Mouse (Mus musculus) mesoderm, embryonic 11.5 days (tissue): ENCODE data around the gene Psma7.
A peak's percentile ranks its signal among the peaks of the same experiment; 100 is the strongest.

Experiments used
- DNase-seq: peaks from one replicate; pipeline ENCODE4 v3.0.0-alpha.2; 2012; ENCODE audit warnings: low read depth, low spot score

Psma7 gene

GRCm38 (mm10) chr2:180045283-180045682, 3.0 kb upstream of the Psma7 start:
- peak; percentile 56 for DNase-seq

GRCm38 (mm10) chr2:180042858-180043515, 754 bp upstream of the Psma7 start:
- peak; percentile 78 for DNase-seq

GRCm38 (mm10) chr2:180041577-180042255, 517 bp downstream of the Psma7 start:
- DNase-seq: peak; percentile 40

GRCm38 (mm10) chr2:180040406-180040805, 1.8 kb downstream of the Psma7 start:
- no peak for DNase-seq

- no peak for DNase-seq
Measured at GRCm38 (mm10) chr2:180034753-180035152, 7.5 kb downstream of the Psma7 start.

DNA sequence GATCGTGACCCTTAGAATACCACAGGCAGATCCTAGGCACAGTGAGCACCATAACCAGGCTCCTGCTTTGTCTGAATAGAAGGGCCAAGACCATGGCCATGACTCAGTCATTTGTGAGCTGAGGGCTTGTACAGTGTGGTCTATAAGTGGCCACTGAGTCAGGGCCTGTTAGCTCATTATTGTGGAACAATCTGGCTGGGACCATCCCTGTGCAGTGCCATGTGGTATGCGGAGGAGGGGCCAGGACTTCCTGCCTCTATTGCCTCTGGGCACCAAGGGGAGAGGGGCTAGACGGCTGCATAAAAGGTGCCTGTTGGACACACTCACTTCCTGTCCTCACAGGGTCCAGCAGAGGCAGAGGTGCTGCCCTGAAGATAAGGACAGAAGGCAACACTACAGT, 8.3 kb downstream of the Psma7 start:
- DNase-seq: no peak

DNA sequence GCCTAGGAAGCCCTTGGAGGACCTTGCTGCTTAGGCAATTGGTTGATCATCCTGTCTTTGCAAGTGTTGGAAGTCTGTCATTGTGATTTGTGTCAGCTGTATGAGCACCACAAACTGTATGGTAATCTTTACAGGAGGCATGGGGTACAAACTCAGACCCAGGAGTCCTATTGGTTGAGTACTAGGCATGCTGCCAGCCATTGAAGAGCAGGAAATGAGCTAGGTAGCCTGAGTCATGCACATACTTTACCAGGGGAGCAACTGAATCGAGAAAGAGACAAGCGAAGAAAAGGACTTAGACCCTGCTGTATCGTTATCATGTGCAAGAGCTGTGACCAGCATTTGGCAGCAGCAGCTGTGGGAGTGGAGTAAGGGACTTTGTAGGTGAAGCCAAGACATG, 9.3 kb downstream of the Psma7 start:
- no peak for DNase-seq

DNA sequence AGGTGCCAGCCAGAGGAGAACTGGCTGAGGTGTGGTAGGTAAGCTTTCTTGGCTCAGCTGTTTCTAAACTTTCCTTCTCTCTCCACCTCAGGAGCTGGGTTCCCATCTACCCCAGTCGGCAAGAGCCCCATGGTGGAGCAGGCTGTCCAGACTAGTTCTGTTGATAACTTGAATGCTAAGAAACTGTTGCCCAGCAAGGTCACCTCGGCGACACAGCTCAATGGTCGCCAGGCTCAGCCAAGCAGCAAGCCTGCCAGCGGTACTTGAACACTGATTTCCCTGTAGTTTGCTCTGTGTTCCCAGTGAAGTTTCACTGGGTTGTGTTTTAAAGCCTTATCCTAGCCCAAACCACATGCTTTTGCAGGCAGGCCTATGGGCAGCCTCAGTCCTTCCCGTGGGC, 11.0 kb downstream of the Psma7 start:
- DNase-seq: no peak

DNA sequence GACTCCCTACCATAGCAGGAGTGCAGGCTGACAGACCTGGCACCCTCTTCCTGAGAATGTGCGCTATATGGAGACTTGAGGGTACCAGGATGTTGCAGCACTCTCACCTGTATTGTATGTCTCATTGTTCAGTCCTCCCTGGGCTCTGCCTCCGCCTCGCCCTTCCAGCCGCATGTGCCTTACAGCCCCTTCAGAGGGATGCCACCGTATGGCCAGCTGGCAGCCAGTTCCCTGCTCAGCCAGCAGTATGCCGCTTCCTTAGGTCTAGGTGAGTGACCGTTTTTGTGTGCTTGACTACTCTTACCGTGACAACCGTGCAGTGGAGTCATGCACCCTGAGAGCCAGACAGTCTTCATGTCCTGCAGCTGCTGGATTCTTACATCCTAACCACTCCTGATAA, 14.5 kb downstream of the Psma7 start:
- DNase-seq: no peak

GRCm38 (mm10) chr2:180025861-180026200, 16.4 kb downstream of the Psma7 start:
- no peak for DNase-seq

- DNase-seq: peak; percentile 28
Measured at GRCm38 (mm10) chr2:180025135-180025860, 16.9 kb downstream of the Psma7 start.

DNA sequence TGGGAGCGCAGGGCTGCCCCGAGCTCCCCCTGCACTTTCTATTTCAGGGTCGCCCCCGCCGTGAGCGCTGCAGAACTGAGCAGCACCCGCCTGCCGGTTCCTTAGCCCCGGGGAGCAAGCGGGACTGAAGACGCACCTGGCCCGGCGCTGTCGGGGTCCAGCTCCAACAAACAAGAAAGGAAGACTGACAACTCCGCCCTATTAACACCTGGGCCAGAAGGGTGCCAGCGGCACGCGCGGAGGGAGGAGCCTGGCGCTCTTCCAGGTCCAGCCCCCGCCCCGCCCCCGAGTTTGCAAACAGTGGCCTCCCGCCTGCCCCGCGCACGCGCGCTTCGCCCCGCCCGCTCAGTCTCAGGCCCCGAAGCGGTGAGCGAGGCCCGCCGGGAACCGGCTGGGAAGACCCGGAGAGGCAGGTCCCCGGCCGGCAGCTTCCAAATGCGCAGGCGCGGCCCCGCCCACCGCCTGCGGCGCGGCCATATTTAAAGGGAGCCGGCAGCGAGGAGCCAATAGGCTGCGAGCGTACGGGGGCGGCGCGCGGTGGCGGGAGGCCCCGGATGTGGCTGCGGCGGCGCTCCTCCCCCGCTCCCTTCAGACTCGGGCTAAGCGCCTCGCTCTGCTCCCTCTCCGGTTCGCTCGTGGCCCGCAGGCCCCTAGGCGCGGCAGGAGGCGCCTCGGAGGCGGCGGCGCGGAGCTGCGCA, 17.7 kb downstream of the Psma7 start, which contains the start of gene Lsm14b:
Lsm14b (plus strand) TSS at position 587 of the 698 bp plus-strand sequence.
- peak; percentile 97 for DNase-seq

- DNase-seq: no peak
Measured at GRCm38 (mm10) chr2:180022751-180023150, 19.5 kb downstream of the Psma7 start.

- DNase-seq: no peak
Measured at GRCm38 (mm10) chr2:180020919-180021318, 21.3 kb downstream of the Psma7 start.

DNA sequence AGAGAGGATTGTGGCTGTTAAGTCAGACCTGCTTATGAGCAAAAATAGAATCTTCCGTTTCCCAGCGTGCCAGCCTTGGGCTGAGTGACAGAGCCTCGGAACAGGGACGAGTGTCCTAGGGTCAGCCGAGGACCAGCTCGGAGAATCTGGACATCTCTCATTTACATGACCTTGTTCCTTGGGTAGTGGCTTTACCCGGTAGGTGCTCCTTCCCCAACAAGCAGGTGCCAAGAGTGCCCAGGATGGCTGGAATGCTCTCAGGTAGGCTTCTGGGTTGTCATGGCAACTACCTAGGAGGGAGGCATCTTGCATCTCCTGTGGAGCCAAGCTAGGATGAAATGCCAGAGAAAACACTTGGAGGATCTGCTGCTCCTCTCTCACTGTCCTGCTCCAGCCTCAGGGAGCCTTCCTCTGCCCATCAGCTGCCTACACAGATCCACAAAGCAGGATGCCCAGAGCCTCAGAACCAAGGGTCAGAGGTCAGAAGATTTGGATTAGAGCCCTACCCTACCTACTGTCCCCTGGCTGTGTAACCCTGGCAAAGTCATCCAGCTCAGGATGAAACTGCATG, 22.1 kb downstream of the Psma7 start:
- no peak for DNase-seq

- no peak for DNase-seq
Measured at GRCm38 (mm10) chr2:180018573-180018972, 23.7 kb downstream of the Psma7 start.

DNA sequence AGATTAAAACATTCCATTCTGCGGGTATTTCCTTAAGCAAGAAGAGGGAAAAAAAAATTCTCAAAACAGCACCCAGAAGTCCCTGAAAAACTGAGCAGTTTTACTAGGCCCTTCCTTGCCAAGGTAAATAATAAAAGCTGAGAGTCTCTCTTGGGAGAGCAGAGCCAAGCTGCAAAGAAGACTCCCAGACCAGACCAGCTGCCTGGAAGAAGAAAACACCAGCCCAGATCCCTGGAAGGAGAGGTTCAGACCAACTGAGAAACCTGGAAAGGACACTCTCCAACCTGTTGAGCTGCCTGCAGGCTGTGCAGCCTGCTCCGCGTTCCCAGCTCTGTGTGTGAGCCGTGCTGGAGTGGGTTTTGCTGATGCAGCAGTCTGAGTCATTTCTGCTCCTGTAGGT, 24.6 kb downstream of the Psma7 start:
- DNase-seq: no peak

- DNase-seq: no peak
Measured at GRCm38 (mm10) chr2:180013686-180014085, 28.5 kb downstream of the Psma7 start.

DNA sequence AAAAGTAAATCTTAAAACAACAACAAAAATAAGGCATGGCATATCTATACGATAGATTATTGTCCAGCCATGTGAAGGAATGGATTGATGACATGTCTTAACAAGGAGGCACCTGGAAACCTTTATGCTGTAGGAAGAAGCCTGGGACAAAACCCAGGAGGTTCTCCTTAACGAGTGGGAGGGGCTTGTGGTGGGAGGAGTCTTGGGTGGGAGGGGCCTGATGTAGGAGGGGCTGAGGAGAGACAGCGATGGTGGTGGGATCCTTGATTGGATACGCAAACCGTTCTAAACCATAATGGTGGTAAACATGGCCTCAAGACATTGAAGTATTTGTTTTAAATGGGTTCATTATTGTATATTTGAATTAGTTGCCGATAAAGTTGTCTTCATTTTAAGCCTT, 30.9 kb downstream of the Psma7 start:
- DNase-seq: no peak

GRCm38 (mm10) chr2:180010686-180011085, 31.5 kb downstream of the Psma7 start:
- DNase-seq: no peak

DNA sequence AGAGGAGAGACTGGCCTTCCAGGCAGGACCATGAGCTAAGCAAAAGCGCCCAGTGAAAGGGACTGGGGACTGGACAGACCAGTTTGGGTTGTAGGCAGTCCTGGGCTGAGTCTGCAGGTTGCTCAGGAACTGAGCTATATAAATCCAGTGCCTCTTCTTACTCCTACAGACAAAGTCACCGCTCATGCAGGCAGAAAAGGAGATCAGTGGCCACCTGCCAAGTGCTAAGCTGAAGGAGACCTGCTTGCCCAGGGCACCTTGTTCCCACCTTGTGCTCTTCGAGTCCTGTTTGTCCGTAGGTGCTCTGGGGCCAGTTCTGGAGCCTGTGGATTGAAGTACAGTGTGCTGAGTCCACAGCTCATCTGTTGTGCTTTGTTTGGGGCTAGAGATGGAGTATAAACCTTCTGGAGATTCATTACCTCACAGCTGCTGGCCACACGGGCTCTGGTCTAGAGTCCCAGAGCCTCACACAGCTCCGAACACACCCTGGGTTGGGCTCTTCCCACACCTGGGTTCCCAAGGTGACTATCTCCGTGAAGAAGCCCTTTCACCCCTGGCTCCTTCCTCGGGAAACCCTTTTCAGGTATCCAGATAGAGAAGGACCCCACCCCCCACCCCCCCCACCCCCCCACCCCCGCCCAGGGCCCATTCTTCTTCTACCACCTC, 35.7 kb downstream of the Psma7 start:
- DNase-seq: no peak
